Mouse (Mus musculus): ENCODE measurements at regions not wholly inside any gene's neighbourhood (a gene's known extent, or its start where the extent isn't known, plus 50 kb on each side); places are given as distances from the start of the nearest gene placed in this dataset.

- no peak for TF ChIP-seq POLR2A (IDR thresholded peaks at IDR 0.05; ENCODE audit: extremely low read depth, insufficient read depth, low read length)
- TF ChIP-seq CTCF (IDR thresholded peaks at IDR 0.05; ENCODE audit: low read depth, low read length), result no peak
Observed at GRCm38 (mm10) chr8:103313576-103313975, 528.1 kb upstream of the Cdh11 start.
